Mouse (Mus musculus): ENCODE measurements around the gene Hba-a2. TPM values are rescaled to one million over a fixed set of nuclear protein-coding genes. Genes with fewer than 3 reads are reported as not detected.

Gene Hba-a2
- polyA plus RNA-seq (2012; rRNA removed) = 2,538 and 5,404 TPM in 2 replicates

DNA sequence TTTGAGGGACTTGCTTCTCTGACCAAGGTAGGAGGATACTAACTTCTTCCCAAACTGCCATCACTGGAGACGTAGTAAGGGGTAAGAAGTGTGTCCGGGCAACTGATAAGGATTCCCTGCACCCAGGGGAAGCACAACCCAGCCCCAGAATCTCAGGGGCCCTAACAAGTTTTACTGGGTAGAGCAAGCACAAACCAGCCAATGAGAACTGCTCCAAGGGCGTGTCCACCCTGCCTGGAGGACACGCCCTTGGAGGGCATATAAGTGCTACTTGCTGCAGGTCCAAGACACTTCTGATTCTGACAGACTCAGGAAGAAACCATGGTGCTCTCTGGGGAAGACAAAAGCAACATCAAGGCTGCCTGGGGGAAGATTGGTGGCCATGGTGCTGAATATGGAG is at the start of gene Hba-a2:
Hba-a2 (plus strand) TSS at position 287 of the 400 bp plus-strand sequence.

DNA sequence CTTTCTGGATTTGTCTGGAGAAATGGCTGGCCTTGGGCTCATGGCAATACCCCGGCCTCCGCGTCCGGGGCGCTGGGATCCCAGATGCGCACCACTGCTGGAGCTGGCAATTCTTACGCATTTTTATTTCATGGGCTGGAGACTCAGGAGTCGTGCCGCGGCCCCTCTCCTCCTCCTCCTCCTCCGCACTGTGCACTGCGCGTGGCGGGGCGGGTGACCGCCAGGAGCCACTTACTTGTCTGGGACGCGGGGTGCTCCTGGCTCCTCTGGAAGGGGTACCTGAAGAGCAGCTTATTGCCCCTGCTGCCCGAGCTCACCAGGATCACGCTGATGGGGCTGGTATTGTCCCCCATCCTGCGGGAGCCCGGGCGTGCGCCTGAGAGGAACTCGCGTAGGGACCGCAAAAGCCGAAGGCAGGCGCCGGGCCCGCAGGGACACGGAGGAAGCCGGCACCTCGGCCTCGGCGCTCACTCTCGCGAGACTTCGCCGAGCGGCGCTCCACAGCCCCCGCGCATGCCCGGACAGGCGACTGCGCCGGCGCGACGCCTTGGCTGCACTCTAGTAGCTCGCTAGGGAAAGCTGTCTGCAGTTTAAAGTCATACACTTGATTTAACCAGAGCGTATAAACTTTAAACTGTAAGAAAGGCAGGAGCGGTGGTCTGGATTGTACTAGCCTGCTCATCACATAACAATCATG is 29.0 kb upstream of the Hba-a2 start, which contains the start of gene Nprl3:
Nprl3 (minus strand) TSS at position 520 of the 697 bp plus-strand sequence.

GRCm38 (mm10) chr11:32276347-32276746 is 19.9 kb upstream of the Hba-a2 start, which contains the start of gene Hba-x:
Gene Hba-x (plus strand): TSS chr11:32276400.

DNA sequence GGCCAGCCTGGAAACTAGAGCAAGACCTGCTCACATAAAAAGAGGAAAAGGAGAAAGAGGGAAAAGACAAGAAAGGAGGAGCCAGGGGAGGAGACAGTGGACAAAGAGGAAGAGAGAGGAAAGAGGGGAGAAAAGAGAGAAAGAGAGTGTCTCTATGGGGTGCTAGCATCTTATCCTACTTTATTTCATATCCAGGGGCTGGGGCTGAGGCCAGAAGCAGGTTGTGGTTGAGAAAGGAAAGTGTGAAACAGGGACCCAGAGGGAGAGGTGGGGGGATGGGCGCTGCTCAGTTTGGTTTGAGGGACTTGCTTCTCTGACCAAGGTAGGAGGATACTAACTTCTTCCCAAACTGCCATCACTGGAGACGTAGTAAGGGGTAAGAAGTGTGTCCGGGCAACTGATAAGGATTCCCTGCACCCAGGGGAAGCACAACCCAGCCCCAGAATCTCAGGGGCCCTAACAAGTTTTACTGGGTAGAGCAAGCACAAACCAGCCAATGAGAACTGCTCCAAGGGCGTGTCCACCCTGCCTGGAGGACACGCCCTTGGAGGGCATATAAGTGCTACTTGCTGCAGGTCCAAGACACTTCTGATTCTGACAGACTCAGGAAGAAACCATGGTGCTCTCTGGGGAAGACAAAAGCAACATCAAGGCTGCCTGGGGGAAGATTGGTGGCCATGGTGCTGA is 13.1 kb upstream of the Hba-a2 start, which contains the start of gene Hba-a1:
Hba-a1 (plus strand) TSS at position 421 of the 687 bp plus-strand sequence.

GRCm38 (mm10) chr11:32286695-32287492 is 9.4 kb upstream of the Hba-a2 start, which contains the start of gene Hbq1b:
Gene Hbq1b (plus strand): TSS chr11:32286965.

DNA sequence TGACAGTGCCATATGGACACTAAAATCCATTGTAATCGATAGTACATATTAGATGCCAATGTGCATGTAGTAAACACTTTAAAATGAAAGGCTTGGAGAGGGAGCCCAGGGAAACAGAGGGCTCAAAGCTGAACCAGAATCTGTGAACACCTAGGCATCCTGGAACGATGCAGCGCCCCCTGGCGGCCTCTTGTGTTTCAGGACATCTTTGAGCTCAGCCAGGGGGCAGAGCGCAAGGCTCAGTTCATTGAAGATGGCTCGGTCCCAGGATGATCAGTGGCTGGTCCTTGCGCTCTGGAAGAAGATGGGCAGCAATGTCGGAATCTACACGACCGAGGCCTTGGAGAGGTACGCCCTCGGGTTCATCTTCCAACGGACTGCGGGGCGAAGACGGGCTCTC is 3.6 kb downstream of the Hba-a2 start, which contains the start of gene Hbq1a:
Hbq1a (plus strand) TSS at position 205 of the 400 bp plus-strand sequence.

Other genes with a start within 250 kb of the Hba-a2 start
- gene Il9r, start 96.2 kb upstream of the Hba-a2 start, polyA plus RNA-seq (2012; rRNA removed) = 0.02 and 0.09 TPM in 2 replicates
- 52.4 and 61.1 TPM in 2 replicates for gene Snrnp25, start 91.1 kb upstream of the Hba-a2 start, polyA plus RNA-seq (2012; rRNA removed)
- 30.8 and 50.6 TPM in 2 replicates for gene Rhbdf1, start 74.2 kb upstream of the Hba-a2 start, polyA plus RNA-seq (2012; rRNA removed)
- 21.4 and 25.4 TPM in 2 replicates for gene Mpg, start 70.0 kb upstream of the Hba-a2 start, polyA plus RNA-seq (2012; rRNA removed)
- 83.1 and 85.1 TPM in 2 replicates for gene Nprl3, start 28.8 kb upstream of the Hba-a2 start, polyA plus RNA-seq (2012; rRNA removed)
- 41.2 and 47.2 TPM in 2 replicates for gene Hba-x, start 20.1 kb upstream of the Hba-a2 start, polyA plus RNA-seq (2012; rRNA removed)
- 1,275 and 2,575 TPM in 2 replicates for gene Hba-a1, start 13.0 kb upstream of the Hba-a2 start, polyA plus RNA-seq (2012; rRNA removed)
- 1.3 and 1.9 TPM in 2 replicates for gene Hbq1b, start 9.5 kb upstream of the Hba-a2 start, polyA plus RNA-seq (2012; rRNA removed)
- gene Hbq1a, start 3.6 kb downstream of the Hba-a2 start, polyA plus RNA-seq (2012; rRNA removed) = 0.64 and 0.80 TPM in 2 replicates
- 29.9 and 36.8 TPM in 2 replicates for gene Sh3pxd2b, start 51.3 kb downstream of the Hba-a2 start, polyA plus RNA-seq (2012; rRNA removed)
- 61.4 and 62.2 TPM in 2 replicates for gene Ubtd2, start 158.9 kb downstream of the Hba-a2 start, polyA plus RNA-seq (2012; rRNA removed)
- gene Efcab9, start 235.6 kb downstream of the Hba-a2 start, polyA plus RNA-seq (2012; rRNA removed) = 0.18 TPM in 1 of 2 replicates, not detected in the other
- gene Stk10, start 236.8 kb downstream of the Hba-a2 start, polyA plus RNA-seq (2012; rRNA removed) = 4.8 and 7.0 TPM in 2 replicates